Mouse (Mus musculus): ENCODE data around the gene R3hcc1l.

- TF ChIP-seq GATA1 (IDR thresholded peaks at IDR 0.05; ENCODE audit: low read length) = no peak
- TF ChIP-seq TAL1 (IDR thresholded peaks at IDR 0.05; ENCODE audit: low read length) = no peak
These were observed 20.4 kb downstream of the R3hcc1l start for GRCm38 (mm10) chr19:42538911-42539310.

All from erythroblast, embryonic 14.5 days (primary cell).